Mouse (Mus musculus) liver, embryonic 14.5 days (tissue): ENCODE results near the gene Cda.

Experiments
- CTCF ChIP-seq: IDR thresholded peaks from 2 replicates; pipeline ENCODE4 v1.5.1; 2016; ENCODE audit warnings: antibody characterized with exemption, low read depth, control low read depth
- EP300 ChIP-seq: IDR thresholded peaks from 2 replicates; pipeline ENCODE4 v1.6.1; 2016; ENCODE audit warnings: antibody characterized with exemption, low read depth

DNA sequence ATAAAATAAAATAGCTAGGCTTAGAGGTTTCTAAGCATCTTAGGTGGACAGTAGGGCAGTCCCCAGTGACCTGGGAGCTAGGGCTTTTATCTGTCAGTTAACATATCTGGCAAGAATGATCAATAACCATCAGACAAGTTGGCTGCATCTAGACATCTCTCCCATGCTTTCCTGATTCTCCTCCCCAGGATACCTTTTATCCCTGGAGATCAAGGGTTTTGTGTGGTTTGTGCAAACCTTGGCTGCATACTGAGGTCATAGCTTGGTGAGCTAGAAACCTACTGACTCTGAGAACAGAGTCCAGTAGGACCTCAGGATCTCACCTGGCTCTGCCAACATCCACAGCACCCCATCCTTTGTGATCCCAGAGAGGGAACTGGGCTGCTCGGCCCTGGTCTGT is 20.5 kb downstream of the Cda start:
- TF ChIP-seq CTCF (no peak), EP300 (no peak)
